Mouse (Mus musculus) left cerebral cortex, postnatal 14 days (tissue): ENCODE data around the gene Ptov1. TPM values are rescaled to one million over a fixed set of nuclear protein-coding genes. Genes with fewer than 3 reads are reported as not detected.
A peak's percentile ranks its signal among the peaks of the same experiment; 100 is the strongest.
"Not testable (repeated sequence)": the region's sequence is repeated elsewhere in the genome, so short reads cannot be mapped to it uniquely, and the experiment has no call there.

Source experiments
- DNase-seq, 2 experiments: peaks; one replicate each; pipeline ENCODE4 v3.0.0; 2021 to 2022; ENCODE audit warnings: low spot score in 2 of 2, mixed read lengths in 1 of 2
- intact Hi-C: fragments of 180-260 bp; cut with DNase I; formaldehyde crosslinking; loops from one replicate; pipeline ENCODE4 v1.15.1; 2025
- total RNA-seq, 2 experiments: library from RNA; stranded (reverse); gene quantifications; 2 replicates each; pipeline ENCODE4 v1.2.3; 2021

The Ptov1 gene
- total RNA-seq, 2 experiments from 2014 or later: 263 to 271 TPM

- no peak for DNase-seq
- intact Hi-C loops: loop anchor here (2.0 kb wide), 1 partner anchor 19 kb away; no protein-coding TSS in a partner anchor
These were observed 22.0 kb upstream of the Ptov1 start for GRCm38 (mm10) chr7:44891611-44892010.

- no peak for DNase-seq
- intact Hi-C loops: loop anchor here (2.0 kb wide), 1 partner anchor 18 kb away; no protein-coding TSS in a partner anchor
These were observed 21.1 kb upstream of the Ptov1 start for GRCm38 (mm10) chr7:44890737-44891136.

GRCm38 (mm10) chr7:44890180-44890579 lies 20.6 kb upstream of the Ptov1 start:
- intact Hi-C loops: loop anchor here (2.0 kb wide), 1 partner anchor 17 kb away; no protein-coding TSS in a partner anchor
- DNase-seq: no peak

- intact Hi-C loops: no loop called here
- DNase-seq: no peak
These were observed 18.9 kb upstream of the Ptov1 start for GRCm38 (mm10) chr7:44888256-44889105.

- intact Hi-C loops: no loop called here
- DNase-seq: no peak
These were observed 17.4 kb upstream of the Ptov1 start for GRCm38 (mm10) chr7:44886964-44887363.

GRCm38 (mm10) chr7:44884637-44885036 lies 15.0 kb upstream of the Ptov1 start:
- DNase-seq: no peak
- intact Hi-C loops: no loop called here

- no peak for DNase-seq
- intact Hi-C loops: no loop called here
These were observed 13.4 kb upstream of the Ptov1 start for GRCm38 (mm10) chr7:44883036-44883435.

GRCm38 (mm10) chr7:44877833-44878232 lies 8.2 kb upstream of the Ptov1 start:
- no peak for DNase-seq
- intact Hi-C loops: no loop called here

- not testable (repeated sequence) for DNase-seq
- intact Hi-C loops: loop anchor here (2.0 kb wide), 1 partner anchor 19 kb away; no protein-coding TSS in a partner anchor
These were observed 2.2 kb upstream of the Ptov1 start for GRCm38 (mm10) chr7:44871774-44872173.

GRCm38 (mm10) chr7:44871181-44871580 lies 1.6 kb upstream of the Ptov1 start:
- intact Hi-C loops: no loop called here
- no peak for DNase-seq

- intact Hi-C loops: no loop called here
- no peak for DNase-seq
These were observed 1.0 kb upstream of the Ptov1 start for GRCm38 (mm10) chr7:44870614-44871013.

- intact Hi-C loops: no loop called here
- DNase-seq: peak in 1 of 2 experiments; percentile 51
These were observed 480 bp downstream of the Ptov1 start for GRCm38 (mm10) chr7:44868919-44869696.

GRCm38 (mm10) chr7:44868465-44868864 lies 1.1 kb downstream of the Ptov1 start:
- intact Hi-C loops: no loop called here
- no peak for DNase-seq

GRCm38 (mm10) chr7:44867802-44868201 lies 1.8 kb downstream of the Ptov1 start:
- intact Hi-C loops: no loop called here
- no peak for DNase-seq

- intact Hi-C loops: no loop called here
- no peak for DNase-seq
These were observed 2.4 kb downstream of the Ptov1 start for GRCm38 (mm10) chr7:44867010-44867702.

- intact Hi-C loops: no loop called here
- no peak for DNase-seq
These were observed 3.1 kb downstream of the Ptov1 start for GRCm38 (mm10) chr7:44866276-44867009.

GRCm38 (mm10) chr7:44864595-44865542 lies 4.7 kb downstream of the Ptov1 start:
- intact Hi-C loops: no loop called here
- no peak for DNase-seq

GRCm38 (mm10) chr7:44863982-44864494 lies 5.5 kb downstream of the Ptov1 start:
- intact Hi-C loops: no loop called here
- DNase-seq: no peak
